Mouse (Mus musculus) kidney, embryonic 15.5 days (tissue): ENCODE measurements around the gene Lcn5. TPM values are rescaled to one million over a fixed set of nuclear protein-coding genes. Genes with fewer than 3 reads are reported as not detected.

Source experiments
- polyA plus RNA-seq: library from polyadenylated mRNA; unstranded; fragments of >200 nt; fragmentation: Nextera tagmentation; extraction: Ambion mirVana; gene quantifications from 2 replicates; pipeline ENCODE4 v1.2.1, GENCODE M21; 2015

Lcn5 gene
- polyA plus RNA-seq, 1 experiment from 2014 or later: not detected

Other genes starting within 250 kb of the Lcn5 start
- gene Fut7, start 234.7 kb upstream of the Lcn5 start, polyA plus RNA-seq: 0.08 and 0.18 TPM in 2 replicates
- 11.0 and 11.1 TPM in 2 replicates for gene Abca2, start 229.2 kb upstream of the Lcn5 start, polyA plus RNA-seq
- gene Clic3, start 201.1 kb upstream of the Lcn5 start, polyA plus RNA-seq: 3.6 and 3.9 TPM in 2 replicates
- 30.4 and 31.8 TPM in 2 replicates for gene Paxx, start 196.9 kb upstream of the Lcn5 start, polyA plus RNA-seq
- gene Ptgds, start 187.9 kb upstream of the Lcn5 start, polyA plus RNA-seq: 1.6 and 2.2 TPM in 2 replicates
- gene Lcn12, start 164.0 kb upstream of the Lcn5 start, polyA plus RNA-seq: not detected in 2 replicates
- gene Fbxw5, start 157.2 kb upstream of the Lcn5 start, polyA plus RNA-seq: 85.1 and 96.1 TPM in 2 replicates
- 6.3 and 7.8 TPM in 2 replicates for gene C8g, start 156.2 kb upstream of the Lcn5 start, polyA plus RNA-seq
- gene Traf2, start 111.0 kb upstream of the Lcn5 start, polyA plus RNA-seq: 36.0 and 37.3 TPM in 2 replicates
- 373 and 392 TPM in 2 replicates for gene Edf1, start 100.1 kb upstream of the Lcn5 start, polyA plus RNA-seq
- gene Mamdc4, start 83.1 kb upstream of the Lcn5 start, polyA plus RNA-seq: 8.4 and 10.1 TPM in 2 replicates
- 184 and 197 TPM in 2 replicates for gene Phpt1, start 82.7 kb upstream of the Lcn5 start, polyA plus RNA-seq
- gene Ajm1, start 76.2 kb upstream of the Lcn5 start, polyA plus RNA-seq: 0.15 and 0.21 TPM in 2 replicates
- gene Rabl6, start 49.4 kb upstream of the Lcn5 start, polyA plus RNA-seq: 72.8 and 74.7 TPM in 2 replicates
- 0.12 and 0.27 TPM in 2 replicates for gene Ccdc183, start 40.3 kb upstream of the Lcn5 start, polyA plus RNA-seq
- 31.6 and 32.4 TPM in 2 replicates for gene Tmem141, start 35.9 kb upstream of the Lcn5 start, polyA plus RNA-seq
- gene Fcna, start 29.9 kb upstream of the Lcn5 start, polyA plus RNA-seq: 3.3 and 4.2 TPM in 2 replicates
- not detected in 2 replicates for gene Lcn8, start 4.8 kb upstream of the Lcn5 start, polyA plus RNA-seq
- not detected in 2 replicates for gene Lcn6, start 18.8 kb downstream of the Lcn5 start, polyA plus RNA-seq
- not detected in 2 replicates for gene Lcn10, start 24.8 kb downstream of the Lcn5 start, polyA plus RNA-seq
- gene Obp2a, start 42.1 kb downstream of the Lcn5 start, polyA plus RNA-seq: 0.23 TPM in 1 of 2 replicates, not detected in the other
- 91.2 and 95.1 TPM in 2 replicates for gene Bmyc, start 48.8 kb downstream of the Lcn5 start, polyA plus RNA-seq
- gene Obp2b, start 79.1 kb downstream of the Lcn5 start, polyA plus RNA-seq: not detected in 2 replicates
- not detected in 2 replicates for gene Lcn3, start 107.6 kb downstream of the Lcn5 start, polyA plus RNA-seq
- not detected in 2 replicates for gene Lcn11, start 119.1 kb downstream of the Lcn5 start, polyA plus RNA-seq
- not detected in 2 replicates for gene Gm13539, start 124.3 kb downstream of the Lcn5 start, polyA plus RNA-seq
- gene Glt6d1, start 157.9 kb downstream of the Lcn5 start, polyA plus RNA-seq: not detected in 2 replicates
- not detected in 2 replicates for gene Lcn9, start 165.2 kb downstream of the Lcn5 start, polyA plus RNA-seq
- not detected in 2 replicates for gene Sohlh1, start 189.3 kb downstream of the Lcn5 start, polyA plus RNA-seq
- gene Kcnt1, start 205.8 kb downstream of the Lcn5 start, polyA plus RNA-seq: 0.37 and 0.96 TPM in 2 replicates